Mouse (Mus musculus) olfactory bulb, adult 2 months (tissue): ENCODE data around the gene Aldoc.

Source experiments
- CTCF ChIP-seq: fragments of 200-500 bp; IDR thresholded peaks from 2 replicates; pipeline ENCODE4 v1.5.1; 2012; ENCODE audit warnings: low read depth, mild to moderate bottlenecking, low read length, moderate library complexity; ENCODE audit not compliant: insufficient read depth
- POLR2A ChIP-seq: fragments of 200-500 bp; IDR thresholded peaks from 2 replicates; pipeline ENCODE4 v1.6.1; 2012; ENCODE audit warnings: mild to moderate bottlenecking, low read depth, low read length, moderate library complexity; ENCODE audit not compliant: insufficient read depth

- no peak for TF ChIP-seq CTCF
- TF ChIP-seq POLR2A = no peak
Measured at GRCm38 (mm10) chr11:78278853-78279252, 43.9 kb upstream of the Aldoc start.
